Mouse (Mus musculus) A20 (cell line): ENCODE measurements around the gene Ints2.

Experiments
- DNase-seq: peaks from one replicate; pipeline ENCODE4 v3.0.0-alpha.2; 2011; ENCODE audit warnings: low read depth, low spot score

Gene Ints2

DNA sequence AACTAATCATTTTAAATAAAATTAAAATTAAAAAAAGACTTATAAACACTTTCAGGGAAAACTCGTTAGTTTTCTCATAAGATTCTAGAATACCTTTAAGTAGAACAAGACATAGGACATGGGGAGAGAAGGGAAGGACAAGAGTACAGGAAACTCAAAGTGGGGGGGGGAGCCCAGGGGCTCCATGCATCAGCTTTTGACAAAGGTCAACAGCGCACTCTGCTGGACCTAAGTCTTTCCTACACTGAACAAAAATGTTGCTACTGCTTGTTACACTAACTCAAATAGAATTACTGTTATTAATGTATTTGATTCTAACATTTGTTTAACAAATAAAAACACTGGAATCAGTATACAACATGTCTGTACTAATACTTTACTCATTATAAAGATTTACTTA lies 83.2 kb downstream of the Ints2 start:
- peak; percentile 70 for DNase-seq

- no peak for DNase-seq
Measured at GRCm38 (mm10) chr11:86170743-86171142, 86.6 kb downstream of the Ints2 start.
